Mouse (Mus musculus) C2C12 (cell line): ENCODE data around the gene Rab19.

Experiments
- CEBPB ChIP-seq: IDR thresholded peaks from one replicate; pipeline ENCODE4 v1.6.1; 2011; ENCODE audit warnings: low read depth, mild to moderate bottlenecking, control low read depth, moderate library complexity
- CTCF ChIP-seq: IDR thresholded peaks from one replicate; pipeline ENCODE4 v1.5.1; 2011; ENCODE audit not compliant: control insufficient read depth, insufficient read depth, insufficient read length
- MYOG ChIP-seq: IDR thresholded peaks from one replicate; pipeline ENCODE4 v1.6.1; 2011; ENCODE audit not compliant: control insufficient read depth, insufficient read length; ENCODE audit errors: extremely low read depth

GRCm38 (mm10) chr6:39373301-39373955 is 7.5 kb upstream of the Rab19 start:
- TF ChIP-seq CTCF (no peak), MYOG (no peak), CEBPB (no peak)
